Mouse (Mus musculus) spleen, adult 2 months (tissue): Measurements from ENCODE around the gene Bfsp2.

Experiments used
- CTCF ChIP-seq: fragments of 200-500 bp; IDR thresholded peaks from 2 replicates; pipeline ENCODE4 v1.5.1; 2011; ENCODE audit warnings: mild to moderate bottlenecking, inconsistent platforms; ENCODE audit not compliant: insufficient read depth, insufficient read length, insufficient replicate concordance; ENCODE audit errors: extremely low read depth
- POLR2A ChIP-seq: fragments of 200-500 bp; IDR thresholded peaks from 2 replicates; pipeline ENCODE4 v1.6.1; 2011; ENCODE audit warnings: low read depth, low read length, inconsistent platforms

GRCm38 (mm10) chr9:103524600-103524999 is 44.4 kb upstream of the Bfsp2 start:
- TF ChIP-seq CTCF (no peak), POLR2A (no peak)
